Mouse (Mus musculus) liver, embryonic 14.5 days (tissue): ENCODE measurements around the gene Gm17324. TPM values are rescaled to one million over a fixed set of nuclear protein-coding genes. Genes with fewer than 3 reads are reported as not detected.

ENCODE experiments used
- ATAC-seq: fragments of 200-750 bp; cut with Nextera tagmentation; 2 replicates; pipeline ENCODE4 v1.8.0; 2017; ENCODE audit warnings: moderate number of reproducible peaks, mild to moderate bottlenecking, moderate library complexity; ENCODE audit not compliant: insufficient read depth
- DNase-seq, 3 experiments: peaks; one replicate each; pipeline ENCODE4 v3.0.0-alpha.2; 2012 to 2013; ENCODE audit warnings: low read depth in 3 of 3, low spot score in 3 of 3
- H3K27ac ChIP-seq: fragments of 300-500 bp; sonication (generic); 2 replicates; pipeline ENCODE4 v1.5.1; 2014; ENCODE audit warnings: moderate library complexity, mild to moderate bottlenecking, control low read depth, inconsistent platforms
- H3K27me3 ChIP-seq: fragments of 300-500 bp; sonication (generic); 2 replicates; pipeline ENCODE4 v1.6.1; 2014; ENCODE audit warnings: mild to moderate bottlenecking, low read length, moderate library complexity; ENCODE audit not compliant: control insufficient read depth, insufficient read depth
- H3K36me3 ChIP-seq: fragments of 300-500 bp; sonication (generic); replicated peaks from 2 replicates; pipeline ENCODE4 v1.6.1; 2014; ENCODE audit warnings: low read depth; ENCODE audit not compliant: control insufficient read depth, insufficient read depth
- H3K4me1 ChIP-seq, 2 experiments: fragments of 200-500 bp in 1 of 2; fragments of 300-500 bp in 1 of 2; sonication (generic) in 1 of 2; replicated peaks; 2 replicates each; pipeline ENCODE4 v1.6.1; 2012 to 2014; ENCODE audit warnings: antibody characterized with exemption in 1 of 2, inconsistent platforms in 1 of 2, low read length in 1 of 2; ENCODE audit not compliant: control insufficient read depth in 2 of 2, insufficient read depth in 2 of 2
- H3K4me2 ChIP-seq: fragments of 300-500 bp; sonication (generic); 2 replicates; pipeline ENCODE4 v1.6.1; 2014; ENCODE audit warnings: low read depth, mild to moderate bottlenecking, control low read depth, moderate library complexity
- H3K4me3 ChIP-seq, 2 experiments: fragments of 200-500 bp in 1 of 2; fragments of 300-500 bp in 1 of 2; sonication (generic) in 1 of 2; 2 replicates each; pipeline ENCODE4 v1.5.1; 2012 to 2014; ENCODE audit warnings: low read depth in 2 of 2, low read length in 2 of 2, mild to moderate bottlenecking in 2 of 2, control low read depth in 1 of 2, inconsistent platforms in 1 of 2, moderate library complexity in 1 of 2; ENCODE audit not compliant: insufficient read depth in 1 of 2
- H3K9ac ChIP-seq: fragments of 300-500 bp; sonication (generic); replicated peaks from 2 replicates; pipeline ENCODE4 v1.6.1; 2014; ENCODE audit warnings: mild to moderate bottlenecking, control low read depth, moderate library complexity
- H3K9me3 ChIP-seq: fragments of 300-500 bp; sonication (generic); 2 replicates; pipeline ENCODE4 v1.6.1; 2016; ENCODE audit warnings: low read length, mixed read lengths; ENCODE audit not compliant: control insufficient read depth
- CTCF ChIP-seq: IDR thresholded peaks from 2 replicates; pipeline ENCODE4 v1.5.1; 2016; ENCODE audit warnings: antibody characterized with exemption, low read depth, control low read depth
- EP300 ChIP-seq: IDR thresholded peaks from 2 replicates; pipeline ENCODE4 v1.6.1; 2016; ENCODE audit warnings: antibody characterized with exemption, low read depth
- WGBS: fragments of 180-500 bp; shearing (Covaris S2); extraction: QIAGEN DNeasy Blood & Tissue Kit; methylation state at CpG from one replicate; pipeline ENCODE4 v1.1.7; 2014; ENCODE audit not compliant: insufficient replicate concordance; 5-methylcytosine and 5-hydroxymethylcytosine counted together
- polyA plus RNA-seq, 2 experiments: library from polyadenylated mRNA; depleted of rRNA in 1 of 2; stranded (reverse) in 1 of 2; unstranded in 1 of 2; fragments of >200 nt; fragmentation: Nextera tagmentation in 1 of 2; extraction: Ambion mirVana in 1 of 2; gene quantifications; 2 replicates each; pipeline versions ENCODE4 v1.2.1 to v1.2.3; 2012 to 2014

Gene Gm17324
- polyA plus RNA-seq, 2 experiments = 0.15 to 0.55 TPM

DNA sequence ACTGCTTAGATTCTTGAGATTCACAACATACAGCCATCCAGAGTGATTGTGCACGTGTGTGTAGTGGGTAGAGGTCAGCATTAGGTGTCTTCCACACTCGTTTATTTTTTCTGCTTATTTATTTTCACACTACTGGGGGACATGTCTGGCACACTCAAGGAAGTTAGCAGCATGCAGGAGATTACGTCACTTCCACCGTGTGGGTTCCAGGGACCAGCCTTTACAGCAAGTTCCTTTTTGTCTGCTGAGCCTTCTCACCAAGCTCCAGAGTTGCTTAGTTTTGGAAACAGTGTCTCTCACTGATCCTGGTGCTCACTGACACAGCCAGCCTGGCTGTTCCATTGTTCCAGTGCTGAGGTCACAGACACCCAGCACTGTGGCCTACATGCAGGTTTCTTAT, 2.8 kb upstream of the Gm17324 start:
- Histone ChIP-seq H3K4me1 (peaks cover 14 to 15% of the 10 kb centered on the region in 2 experiments), H3K27ac (no peak overlapping the region), H3K4me3 (no peak overlapping the region), H3K27me3 (no peaks in the 10 kb centered on the region; the same call in 1 of the 2 replicates), H3K9ac (no peak overlapping the region), H3K36me3 (peaks cover 35% of the 10 kb centered on the region), H3K4me2 (no peak overlapping the region), H3K9me3 (no peaks in the 10 kb centered on the region)
- DNase-seq = no peak
- WGBS = 46% methylated on average over 4 of the region's 4 CpGs
- no peak for TF ChIP-seq EP300
- no peak for TF ChIP-seq CTCF
- no peak for ATAC-seq

DNA sequence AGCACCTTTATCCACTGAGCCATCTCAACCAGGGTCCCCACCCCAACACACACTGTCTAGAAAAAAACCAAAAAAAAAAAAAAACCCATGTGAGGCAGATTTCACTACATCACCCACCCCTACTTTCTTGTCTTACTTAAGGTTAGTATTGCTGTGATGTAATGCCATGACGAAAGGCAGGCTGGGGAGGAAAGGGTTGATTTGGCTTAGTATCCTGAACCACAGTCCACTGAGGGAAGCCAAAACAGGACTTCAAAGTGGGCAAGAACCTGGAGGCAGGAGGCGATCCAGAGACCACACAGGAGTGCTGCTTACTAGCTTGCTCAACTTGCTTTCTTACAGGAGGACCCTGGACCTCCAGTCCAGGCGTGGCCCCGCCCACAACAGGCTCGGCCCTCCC, 1.8 kb upstream of the Gm17324 start:
- no peaks in the 10 kb centered on the region for H3K9me3 ChIP-seq
- peaks cover 35% of the 10 kb centered on the region for H3K36me3 ChIP-seq
- no peak overlapping the region for H3K4me2 ChIP-seq
- WGBS = 71% methylated on average over 5 of the region's 5 CpGs
- ATAC-seq (no peak), DNase-seq (no peak)
- H3K4me1 ChIP-seq = peaks cover 14 to 15% of the 10 kb centered on the region in 2 experiments
- no peak overlapping the region for H3K27ac ChIP-seq
- peaks cover 5% of the 10 kb centered on the region for H3K27me3 ChIP-seq
- no peak overlapping the region for H3K4me3 ChIP-seq
- H3K9ac ChIP-seq = no peak overlapping the region
- TF ChIP-seq CTCF (no peak), EP300 (no peak)

DNA sequence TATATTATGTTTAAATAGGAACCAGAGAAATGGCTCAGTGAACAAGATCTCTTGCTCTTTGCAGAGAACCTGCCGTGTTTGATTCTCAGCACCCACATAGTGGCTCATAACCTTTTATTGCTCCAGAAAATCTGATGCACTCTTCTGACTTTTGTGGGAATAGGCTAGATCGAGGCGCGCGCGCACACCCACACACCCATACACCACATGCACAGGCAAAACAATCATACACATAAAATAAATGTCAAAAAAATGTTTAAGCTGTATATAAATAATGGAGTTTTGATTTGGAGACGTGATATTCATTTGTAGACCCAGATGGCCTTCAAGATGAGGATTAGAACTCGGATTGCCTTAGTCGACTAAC, 997 bp downstream of the Gm17324 start:
- H3K27ac ChIP-seq = no peak overlapping the region
- H3K27me3 ChIP-seq = peaks cover 30% of the 10 kb centered on the region
- 33% methylated on average over 9 of the region's 9 CpGs for WGBS
- peaks cover 16% of the 10 kb centered on the region for H3K36me3 ChIP-seq
- H3K4me3 ChIP-seq = peak overlapping the region; percentile 47 to 100
- H3K4me1 ChIP-seq = peaks cover 11 to 13% of the 10 kb centered on the region in 2 experiments
- peak overlapping the region; percentile 99 for H3K9ac ChIP-seq
- TF ChIP-seq EP300 = no peak
- no peak for TF ChIP-seq CTCF
- H3K4me2 ChIP-seq = peak overlapping the region; percentile 84
- no peaks in the 10 kb centered on the region for H3K9me3 ChIP-seq
- ATAC-seq (no peak; the same call in 1 of the 2 replicates), DNase-seq (no peak)

DNA sequence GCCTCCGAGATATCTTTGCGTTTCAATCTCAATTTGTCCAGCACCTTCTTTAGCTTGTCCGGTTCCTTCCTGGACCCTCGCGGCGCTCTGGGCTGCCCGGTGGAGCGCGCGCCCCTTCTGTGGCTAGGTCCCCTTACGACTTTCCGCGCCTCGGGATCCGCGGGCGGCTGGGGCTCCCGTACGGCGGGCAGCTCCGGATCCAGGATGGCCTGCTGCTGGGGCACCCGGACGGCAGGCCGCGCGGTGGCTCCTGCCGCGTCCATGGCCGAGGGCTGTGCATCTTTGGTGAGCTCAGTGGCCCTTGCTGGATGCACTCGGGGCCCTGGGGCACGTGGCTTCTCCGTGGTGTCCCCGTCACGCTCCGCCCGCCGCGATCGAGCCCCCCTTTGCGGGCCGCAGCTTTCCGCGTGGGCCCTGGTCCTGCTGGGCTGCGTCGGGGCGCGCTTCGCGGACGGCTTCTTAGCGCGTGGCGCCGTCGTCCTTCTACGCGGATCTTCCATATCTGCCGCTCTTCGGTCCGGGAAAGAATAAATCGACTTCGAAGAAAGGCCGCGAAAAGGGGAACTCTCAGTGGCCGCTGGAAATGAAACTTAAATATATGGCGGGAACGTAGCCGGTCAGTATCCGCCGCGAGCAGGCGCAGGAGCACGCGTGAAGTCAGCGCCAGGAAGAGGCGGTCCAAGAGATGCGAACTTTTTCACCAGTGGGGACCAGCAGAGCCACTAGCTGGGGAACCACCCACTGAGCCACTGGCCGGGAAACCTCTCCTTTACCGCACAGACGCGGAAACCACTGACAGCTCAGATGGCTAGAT, 5.8 kb downstream of the Gm17324 start, which contains the start of gene Cgas:
Gene Cgas, minus strand, starts transcription at position 659 of the 814 bp plus-strand sequence.
- ATAC-seq = peak; percentile 56; the same call in 1 of the 2 replicates
- H3K27ac ChIP-seq = no peak within 1 kb of the TSS

DNA sequence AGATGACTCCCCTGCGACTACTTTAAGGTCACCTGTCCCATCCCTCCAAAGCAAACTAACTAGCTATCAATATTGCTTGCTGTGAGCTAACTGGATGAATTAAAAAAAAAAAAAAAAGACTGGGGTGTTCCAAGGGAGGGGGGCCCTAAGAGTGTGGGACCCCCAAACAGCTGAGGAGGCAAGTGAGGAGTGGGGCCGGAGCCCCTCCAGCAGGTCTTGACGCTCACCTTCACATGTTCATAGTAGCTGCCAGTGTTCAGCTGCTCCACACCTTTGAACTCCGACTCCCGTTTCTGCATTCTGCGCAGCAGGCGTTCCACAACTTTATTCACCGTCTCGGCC, 6.4 kb downstream of the Gm17324 start:
- H3K27me3 ChIP-seq = peaks cover 47% of the 10 kb centered on the region
- no peaks in the 10 kb centered on the region for H3K36me3 ChIP-seq
- H3K4me3 ChIP-seq = peak overlapping the region; percentile 43 to 59
- no peak for TF ChIP-seq EP300
- no peak for TF ChIP-seq CTCF
- H3K4me1 ChIP-seq = no peaks in the 10 kb centered on the region
- no peak overlapping the region for H3K27ac ChIP-seq
- peak overlapping the region; percentile 9; the same call in 1 of the 2 replicates for H3K9ac ChIP-seq
- no peak for ATAC-seq
- H3K9me3 ChIP-seq = no peaks in the 10 kb centered on the region
- DNase-seq = no peak
- H3K4me2 ChIP-seq = peak overlapping the region; percentile 74
- WGBS = 3% methylated on average over 9 of the region's 9 CpGs

More for the DNA sequence above, 5.8 kb downstream of the Gm17324 start, which contains the start of gene Cgas:
- H3K9me3 ChIP-seq = no peaks in the 10 kb centered on the region
- under 1% methylated on average over 80 of the region's 81 CpGs for WGBS
- peak within 1 kb of the TSS; percentile 74 for H3K4me2 ChIP-seq
- H3K27me3 ChIP-seq = peaks cover 47% of the 10 kb centered on the region
- H3K9ac ChIP-seq = peak within 1 kb of the TSS; percentile 43
- no peak for DNase-seq
- no peak for TF ChIP-seq EP300
- TF ChIP-seq CTCF = no peak
- peaks cover 3% of the 10 kb centered on the region in 2 experiments for H3K4me1 ChIP-seq
- no peaks in the 10 kb centered on the region for H3K36me3 ChIP-seq
- peak within 1 kb of the TSS; percentile 43 to 59 for H3K4me3 ChIP-seq
